Mouse (Mus musculus) retina, postnatal 7 days (tissue): ENCODE results near the gene Anxa6.

ENCODE experiments used
- DNase-seq: peaks from one replicate; pipeline ENCODE4 v3.0.0-alpha.2; 2012; ENCODE audit warnings: low read depth, low spot score

Anxa6 gene

DNA sequence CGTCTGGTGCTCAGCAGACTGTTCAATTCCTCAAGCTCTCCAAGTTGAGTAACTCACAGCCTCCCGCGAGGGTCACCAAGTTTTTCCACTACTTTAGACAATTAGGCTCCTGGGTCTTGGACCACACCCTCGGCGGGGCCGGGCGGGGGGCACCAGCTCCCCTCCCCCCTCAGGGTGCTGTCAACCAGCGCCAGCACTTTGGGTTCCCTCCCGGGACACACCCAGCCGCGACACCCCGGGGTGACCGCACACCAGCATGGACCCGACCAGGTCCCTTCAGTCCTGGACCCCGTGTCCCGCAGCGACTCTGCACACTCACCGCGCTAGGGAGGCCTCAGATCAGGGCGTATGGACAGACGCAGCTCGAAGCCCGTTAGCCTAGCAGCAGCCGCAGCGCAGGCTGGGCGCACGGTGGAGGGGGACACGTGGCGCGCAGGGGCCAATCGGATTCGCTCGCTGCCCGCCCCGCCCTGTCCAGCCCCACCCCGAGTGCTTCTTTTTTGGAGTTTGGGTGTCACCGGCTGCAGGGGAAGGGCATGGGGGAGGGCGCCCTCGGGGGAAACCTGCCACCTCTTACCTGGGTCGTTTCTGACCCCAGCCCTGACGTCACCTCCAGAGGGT lies at the start of gene Anxa6:
Gene Anxa6 (minus strand): TSS at position 406 of the 621 bp plus-strand sequence.
- DNase-seq: peak; percentile 28

GRCm38 (mm10) chr11:55081206-55081605 lies 48.0 kb upstream of the Anxa6 start:
- DNase-seq: no peak

GRCm38 (mm10) chr11:55079180-55079579 lies 45.9 kb upstream of the Anxa6 start:
- no peak for DNase-seq

DNA sequence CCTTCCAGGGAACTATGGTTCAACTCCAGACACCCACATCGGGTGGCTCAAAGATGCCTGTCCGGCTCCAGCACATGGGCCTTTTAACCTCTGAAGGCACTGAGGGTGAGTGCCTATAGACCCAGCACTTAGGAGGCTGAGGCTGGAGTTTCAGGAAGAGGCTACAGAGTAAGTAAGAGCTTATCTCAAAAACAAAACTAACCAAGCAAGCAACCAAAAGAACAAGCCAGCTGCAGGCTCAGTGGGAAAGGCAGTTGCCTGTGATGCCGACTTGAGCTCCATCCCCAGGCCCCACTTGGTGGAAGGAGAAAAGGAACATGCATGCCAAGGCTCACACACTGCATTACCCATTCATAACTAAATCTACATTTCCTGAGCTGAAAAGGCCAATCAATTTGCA lies 45.3 kb upstream of the Anxa6 start:
- no peak for DNase-seq

DNA sequence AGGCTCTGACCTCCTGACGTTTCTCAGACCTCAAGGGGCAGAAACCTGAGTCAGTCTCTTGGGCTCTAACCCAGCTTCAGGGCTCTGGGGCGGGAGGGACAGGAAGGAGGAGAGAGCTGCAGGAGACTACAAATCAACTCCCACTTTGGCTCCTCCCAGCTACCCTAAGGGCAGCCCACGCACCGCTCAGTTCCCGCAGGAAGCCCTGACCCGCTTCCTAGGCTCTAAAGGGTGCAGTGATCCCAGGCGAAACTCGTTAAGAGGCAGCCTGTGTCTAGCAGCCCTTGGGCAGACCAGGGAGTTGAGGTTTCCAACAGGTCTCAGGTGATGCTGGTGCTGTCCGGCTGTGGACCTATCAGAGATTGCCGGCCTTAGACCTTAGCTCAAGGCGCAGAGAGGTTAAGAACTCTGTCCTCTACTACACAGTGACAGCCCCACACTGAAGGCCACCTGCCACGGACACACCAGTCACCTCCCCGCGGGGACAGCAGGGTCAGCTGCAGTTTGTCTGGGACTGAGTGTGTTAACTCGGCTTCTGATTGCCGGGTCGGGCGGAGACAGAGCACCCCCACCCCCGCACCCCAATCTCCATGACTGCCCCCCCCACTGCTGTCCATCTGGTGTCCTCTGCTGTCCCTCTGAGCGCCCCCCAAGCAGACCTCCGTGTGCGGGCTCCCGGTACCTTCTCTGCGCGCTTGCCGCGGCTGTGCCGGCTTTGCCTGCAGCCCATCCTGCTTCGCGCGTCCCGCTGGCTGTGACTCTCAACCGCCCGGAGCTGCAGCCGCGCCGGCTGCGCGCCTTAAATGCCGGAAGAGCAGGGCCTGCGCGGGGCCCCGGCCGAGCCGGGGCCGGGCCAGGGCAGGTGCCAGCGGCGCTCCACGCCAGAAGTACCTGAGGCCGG lies 44.3 kb upstream of the Anxa6 start, which contains the start of gene Ccdc69:
Gene Ccdc69 (minus strand): TSS at position 801 of the 901 bp plus-strand sequence.
- peak; percentile 23 for DNase-seq

- no peak for DNase-seq
These were observed 43.0 kb upstream of the Anxa6 start for GRCm38 (mm10) chr11:55076234-55076633.

GRCm38 (mm10) chr11:55075602-55076001 lies 42.4 kb upstream of the Anxa6 start:
- no peak for DNase-seq

DNA sequence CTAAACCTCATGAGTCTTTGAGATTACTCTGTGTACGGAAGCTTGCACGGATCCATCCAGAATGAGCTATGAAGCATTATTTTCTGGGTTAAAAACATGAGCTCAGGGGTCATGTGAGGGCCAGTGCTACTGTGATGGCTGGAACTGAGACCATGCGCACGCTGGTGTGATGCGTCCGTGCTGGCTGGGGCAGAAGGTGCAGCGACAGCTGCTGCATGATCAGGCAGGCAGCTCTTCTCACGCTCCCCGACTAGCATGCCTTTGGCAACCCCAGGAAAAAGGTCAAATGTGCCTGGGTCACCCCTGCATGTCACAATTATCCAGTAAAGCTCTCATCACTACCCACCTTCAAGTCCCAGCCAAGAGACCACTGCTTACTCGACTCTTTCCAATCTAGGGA lies 39.9 kb upstream of the Anxa6 start:
- no peak for DNase-seq

DNA sequence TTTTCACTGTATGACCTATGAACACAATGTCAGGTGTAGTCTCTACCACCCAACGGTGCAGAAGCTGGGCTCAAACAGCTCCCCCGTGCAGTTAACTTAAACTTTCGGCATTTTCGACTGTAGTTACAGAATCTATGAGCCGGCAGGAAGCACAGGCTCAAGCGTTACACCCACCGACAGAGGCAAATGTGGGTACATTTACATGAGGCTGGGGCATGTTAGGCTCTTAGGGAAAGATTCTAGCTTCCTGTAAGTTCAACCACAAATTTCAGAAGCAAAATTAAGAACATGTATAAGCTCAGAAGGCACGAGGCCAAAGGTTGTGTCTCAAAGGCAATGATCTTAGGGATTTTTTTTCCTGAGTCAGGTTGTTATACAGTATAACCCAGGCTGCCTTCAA lies 39.2 kb upstream of the Anxa6 start:
- DNase-seq: no peak

GRCm38 (mm10) chr11:55071344-55071743 lies 38.1 kb upstream of the Anxa6 start:
- no peak for DNase-seq

GRCm38 (mm10) chr11:55069023-55069422 lies 35.8 kb upstream of the Anxa6 start:
- DNase-seq: no peak

GRCm38 (mm10) chr11:55066921-55067320 lies 33.7 kb upstream of the Anxa6 start:
- no peak for DNase-seq

GRCm38 (mm10) chr11:55062856-55063255 lies 29.6 kb upstream of the Anxa6 start:
- DNase-seq: no peak

DNA sequence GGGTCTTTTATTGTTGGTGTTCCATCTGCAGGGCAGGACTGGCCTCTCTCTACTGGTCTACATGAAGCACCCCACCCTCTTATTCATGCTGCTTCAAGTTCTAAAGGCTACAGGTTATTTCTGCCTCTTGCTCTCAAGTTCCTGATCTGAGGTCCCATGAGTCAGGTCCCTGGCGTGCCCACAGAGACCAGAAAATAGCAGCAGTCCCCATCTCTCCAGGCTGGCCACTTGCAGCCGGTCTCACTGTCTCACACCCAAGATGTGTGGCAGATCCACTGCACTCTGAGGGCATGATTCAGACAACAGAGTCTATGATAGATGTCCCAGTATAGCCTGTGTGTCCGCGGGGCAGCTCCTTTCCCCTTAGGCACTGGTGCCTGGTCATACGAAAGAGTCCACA lies 27.6 kb upstream of the Anxa6 start:
- no peak for DNase-seq

DNA sequence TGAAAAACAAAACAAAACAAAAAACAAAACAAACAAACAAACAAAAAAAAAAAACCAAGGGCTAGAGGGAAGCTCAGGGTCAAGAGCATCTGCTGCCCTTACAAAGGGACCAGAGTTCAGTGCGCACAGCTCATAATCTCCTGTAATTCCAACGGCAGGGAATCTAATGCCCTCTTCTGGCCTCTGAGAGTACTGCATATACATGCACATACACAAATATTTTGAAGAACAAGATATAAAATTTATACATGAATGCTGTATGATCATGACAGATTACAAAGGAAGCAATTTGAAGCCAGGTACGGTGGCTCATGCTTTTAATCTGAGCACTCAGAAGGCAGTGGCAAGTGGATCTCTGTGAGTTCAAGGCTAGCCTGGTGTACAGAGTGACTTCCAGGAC lies 24.3 kb upstream of the Anxa6 start:
- DNase-seq: no peak

- no peak for DNase-seq
These were observed 17.7 kb upstream of the Anxa6 start for GRCm38 (mm10) chr11:55050837-55051510.

GRCm38 (mm10) chr11:55046600-55046999 lies 13.4 kb upstream of the Anxa6 start:
- DNase-seq: no peak

GRCm38 (mm10) chr11:55041348-55041747 lies 8.1 kb upstream of the Anxa6 start:
- DNase-seq: no peak

GRCm38 (mm10) chr11:55039591-55039990 lies 6.3 kb upstream of the Anxa6 start:
- peak; percentile 60 for DNase-seq

GRCm38 (mm10) chr11:55036601-55037000 lies 3.4 kb upstream of the Anxa6 start:
- no peak for DNase-seq

DNA sequence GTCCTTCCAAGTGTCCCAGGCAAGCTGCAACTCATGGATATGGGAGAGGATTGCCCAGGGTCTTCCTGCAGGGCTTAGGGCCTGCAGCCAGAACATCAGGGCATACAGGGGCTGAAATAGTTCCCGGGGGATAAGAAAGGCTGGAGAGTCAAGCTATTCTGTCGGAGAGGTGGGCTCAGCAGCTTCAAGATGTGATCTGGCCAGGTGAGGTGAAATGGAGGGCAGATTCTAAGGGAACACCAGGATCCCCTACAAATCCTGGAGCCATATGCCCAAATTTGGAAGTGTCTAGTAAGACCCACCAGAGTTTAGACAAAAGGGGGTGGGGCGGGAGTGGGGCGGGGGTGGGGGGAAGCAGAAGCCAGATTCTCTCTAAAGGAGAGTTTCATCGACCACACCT lies 959 bp downstream of the Anxa6 start:
- DNase-seq: no peak

- DNase-seq: no peak
These were observed 1.3 kb downstream of the Anxa6 start for GRCm38 (mm10) chr11:55031991-55032280.
